Mouse (Mus musculus) heart, postnatal 0 days (tissue): ENCODE data around the gene Bhmt2. TPM values are rescaled to one million over a fixed set of nuclear protein-coding genes. Genes with fewer than 3 reads are reported as not detected.

Experiments
- ATAC-seq: fragments of 200-750 bp; cut with Nextera tagmentation; 2 replicates; pipeline ENCODE4 v1.8.0; 2017; ENCODE audit warnings: low read depth, moderate number of reproducible peaks, moderate library complexity; ENCODE audit not compliant: insufficient read depth
- DNase-seq: peaks from one replicate; pipeline ENCODE4 v3.0.0-alpha.2; 2016; ENCODE audit warnings: low spot score
- H3K27ac ChIP-seq: fragments of 300-500 bp; sonication (generic); 2 replicates; pipeline ENCODE4 v1.5.1; 2014; ENCODE audit warnings: low read depth, mild to moderate bottlenecking
- H3K27me3 ChIP-seq: fragments of 300-500 bp; sonication (generic); 2 replicates; pipeline ENCODE4 v1.6.1; 2014; ENCODE audit warnings: low read length, mixed read lengths; ENCODE audit not compliant: control insufficient read depth, insufficient read depth
- H3K36me3 ChIP-seq: fragments of 300-500 bp; sonication (generic); replicated peaks from 2 replicates; pipeline ENCODE4 v1.6.1; 2014; ENCODE audit warnings: low read length, mixed read lengths; ENCODE audit not compliant: control insufficient read depth, insufficient read depth
- H3K4me1 ChIP-seq: fragments of 300-500 bp; sonication (generic); 2 replicates; pipeline ENCODE4 v1.6.1; 2014; ENCODE audit warnings: antibody characterized with exemption; ENCODE audit not compliant: control insufficient read depth, insufficient read depth
- H3K4me2 ChIP-seq: fragments of 300-500 bp; sonication (generic); 2 replicates; pipeline ENCODE4 v1.6.1; 2014; ENCODE audit warnings: low read depth, mild to moderate bottlenecking, low read length, moderate library complexity
- H3K4me3 ChIP-seq: fragments of 300-500 bp; sonication (generic); 2 replicates; pipeline ENCODE4 v1.5.1; 2014; ENCODE audit warnings: low read depth, low read length
- H3K9ac ChIP-seq: fragments of 300-500 bp; sonication (generic); replicated peaks from 2 replicates; pipeline ENCODE4 v1.6.1; 2014; ENCODE audit warnings: low read depth, low read length, mixed read lengths
- H3K9me3 ChIP-seq: fragments of 300-500 bp; sonication (generic); replicated peaks from 2 replicates; pipeline ENCODE4 v1.6.1; 2016; ENCODE audit warnings: low read length; ENCODE audit not compliant: control insufficient read depth
- CTCF ChIP-seq: IDR thresholded peaks from 2 replicates; pipeline ENCODE4 v1.5.1; 2016; ENCODE audit warnings: antibody characterized with exemption, control low read depth, low read depth
- EP300 ChIP-seq: IDR thresholded peaks from 2 replicates; pipeline ENCODE4 v1.6.1; 2016; ENCODE audit warnings: antibody characterized with exemption, low read depth
- WGBS: fragments of 180-500 bp; shearing (Covaris S2); extraction: QIAGEN DNeasy Blood & Tissue Kit; methylation state at CpG from one replicate; pipeline ENCODE4 v1.1.7; 2014; 5-methylcytosine and 5-hydroxymethylcytosine counted together
- polyA plus RNA-seq: library from polyadenylated mRNA; unstranded; fragments of >200 nt; fragmentation: Nextera tagmentation; extraction: Ambion mirVana; gene quantifications from 2 replicates; pipeline ENCODE4 v1.2.1, GENCODE M21; 2015
- total RNA-seq: library from RNA; depleted of rRNA; stranded (reverse); fragments of >200 nt; gene quantifications from 2 replicates; pipeline ENCODE4 v1.2.3, GENCODE M21; 2014; ENCODE audit warnings: low replicate concordance

Gene Bhmt2
- total and polyA plus RNA-seq, 2 experiments from 2014 or later: not detected

GRCm38 (mm10) chr13:93639636-93640035, 34.5 kb downstream of the Bhmt2 start:
- Histone ChIP-seq H3K4me3 (no peak overlapping the region), H3K27ac (no peak overlapping the region), H3K36me3 (no peaks in the 10 kb centered on the region), H3K4me1 (no peaks in the 10 kb centered on the region), H3K9ac (no peak overlapping the region), H3K9me3 (no peaks in the 10 kb centered on the region), H3K27me3 (no peaks in the 10 kb centered on the region), H3K4me2 (no peak overlapping the region)
- WGBS: 52% methylated on average over 4 of the region's 4 CpGs
- TF ChIP-seq CTCF (no peak), EP300 (no peak)
- ATAC-seq (no peak), DNase-seq (no peak)

DNA sequence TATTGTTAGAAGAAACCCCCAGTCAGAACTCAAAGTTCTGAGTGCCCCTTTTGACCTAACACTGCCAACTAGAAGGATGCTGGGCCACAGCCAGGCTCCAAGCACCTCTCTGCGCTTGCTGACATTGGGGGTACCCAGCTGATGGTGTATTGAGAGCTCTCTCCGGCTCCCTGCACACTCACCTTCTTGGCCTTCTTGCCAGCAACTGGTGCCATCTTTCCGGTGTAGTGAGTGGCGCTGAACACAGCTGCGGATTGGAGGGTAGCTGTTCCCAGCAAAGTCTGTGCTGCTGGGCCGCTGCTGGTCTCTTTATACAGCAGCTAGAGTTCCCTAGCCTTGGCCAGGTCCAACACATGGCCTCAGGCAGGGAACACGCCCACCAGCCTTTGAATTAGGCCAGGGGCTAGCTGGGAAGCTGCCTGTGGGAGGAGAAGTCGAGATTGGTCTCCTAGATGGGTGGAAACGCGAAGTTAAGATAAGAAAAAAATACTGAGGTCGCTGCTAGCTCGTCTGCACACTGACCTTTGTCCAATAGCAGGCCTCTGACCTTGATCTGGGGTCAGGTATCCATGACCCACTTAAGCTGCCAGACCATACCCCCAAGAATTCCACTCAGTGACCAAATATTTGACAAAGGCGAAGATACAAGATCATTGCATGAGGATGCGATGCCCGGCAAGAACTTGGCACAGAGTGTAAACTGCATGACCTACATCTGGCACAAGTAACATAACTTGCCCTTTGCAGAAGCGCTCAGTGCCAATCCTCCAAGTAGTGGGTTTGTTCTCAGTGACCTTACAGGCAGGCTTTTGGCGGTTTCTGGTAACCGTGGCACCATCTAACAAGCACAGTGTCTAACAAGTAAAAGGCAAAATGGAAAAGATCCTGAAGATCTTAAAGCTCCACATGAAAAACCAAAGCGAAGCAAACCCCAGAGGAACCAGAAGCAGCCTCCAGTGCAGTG, 36.5 kb downstream of the Bhmt2 start, which contains the start of gene Bhmt:
Gene Bhmt (minus strand): TSS at position 680 of the 964 bp plus-strand sequence.
- ATAC-seq (no peak), DNase-seq (no peak)
- TF ChIP-seq EP300: no peak
- no peak for TF ChIP-seq CTCF
- no peaks in the 10 kb centered on the region for H3K4me1 ChIP-seq
- WGBS: 66% methylated on average over 19 of the region's 19 CpGs
- H3K36me3 ChIP-seq: no peaks in the 10 kb centered on the region
- H3K9me3 ChIP-seq: no peaks in the 10 kb centered on the region
- H3K27me3 ChIP-seq: no peaks in the 10 kb centered on the region
- no peak within 1 kb of the TSS for H3K4me2 ChIP-seq
- no peak within 1 kb of the TSS for H3K4me3 ChIP-seq
- no peak within 1 kb of the TSS for H3K27ac ChIP-seq
- H3K9ac ChIP-seq: no peak within 1 kb of the TSS

DNA sequence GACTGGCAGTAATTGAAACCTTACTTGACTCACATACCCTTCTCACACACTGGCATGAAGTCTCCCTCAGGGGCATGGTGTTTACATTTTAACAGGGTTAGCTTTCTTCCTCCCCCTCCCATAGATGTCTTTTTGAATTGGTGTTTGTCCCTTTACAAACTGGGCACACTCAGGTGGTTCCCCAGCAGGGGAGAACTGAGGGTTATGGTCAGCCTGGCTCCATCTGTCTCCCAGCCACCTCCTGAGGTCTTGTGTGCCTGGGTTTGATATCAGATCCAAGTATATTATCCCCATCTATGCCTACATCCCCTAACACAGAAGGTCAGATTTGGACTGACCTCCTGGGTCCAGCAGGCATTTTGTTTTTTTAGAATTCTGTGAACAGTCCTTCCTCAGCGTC, 37.5 kb downstream of the Bhmt2 start:
- ATAC-seq (no peak), DNase-seq (no peak)
- Histone ChIP-seq H3K36me3 (no peaks in the 10 kb centered on the region), H3K4me2 (no peak overlapping the region), H3K4me1 (no peaks in the 10 kb centered on the region), H3K27me3 (no peaks in the 10 kb centered on the region), H3K27ac (no peak overlapping the region), H3K4me3 (no peak overlapping the region), H3K9me3 (no peaks in the 10 kb centered on the region), H3K9ac (no peak overlapping the region)
- TF ChIP-seq CTCF: no peak
- no peak for TF ChIP-seq EP300
- WGBS: 85% methylated on average over 1 of the region's 1 CpGs

- TF ChIP-seq EP300: no peak
- no peak for TF ChIP-seq CTCF
- Histone ChIP-seq H3K9me3 (no peaks in the 10 kb centered on the region), H3K27ac (no peak overlapping the region), H3K4me3 (no peak overlapping the region), H3K36me3 (no peaks in the 10 kb centered on the region), H3K4me1 (no peaks in the 10 kb centered on the region), H3K4me2 (no peak overlapping the region), H3K9ac (no peak overlapping the region), H3K27me3 (no peaks in the 10 kb centered on the region)
- ATAC-seq (no peak), DNase-seq (no peak)
- WGBS: 79% methylated on average over 5 of the region's 5 CpGs
These were observed 41.2 kb downstream of the Bhmt2 start for GRCm38 (mm10) chr13:93632927-93633326.

DNA sequence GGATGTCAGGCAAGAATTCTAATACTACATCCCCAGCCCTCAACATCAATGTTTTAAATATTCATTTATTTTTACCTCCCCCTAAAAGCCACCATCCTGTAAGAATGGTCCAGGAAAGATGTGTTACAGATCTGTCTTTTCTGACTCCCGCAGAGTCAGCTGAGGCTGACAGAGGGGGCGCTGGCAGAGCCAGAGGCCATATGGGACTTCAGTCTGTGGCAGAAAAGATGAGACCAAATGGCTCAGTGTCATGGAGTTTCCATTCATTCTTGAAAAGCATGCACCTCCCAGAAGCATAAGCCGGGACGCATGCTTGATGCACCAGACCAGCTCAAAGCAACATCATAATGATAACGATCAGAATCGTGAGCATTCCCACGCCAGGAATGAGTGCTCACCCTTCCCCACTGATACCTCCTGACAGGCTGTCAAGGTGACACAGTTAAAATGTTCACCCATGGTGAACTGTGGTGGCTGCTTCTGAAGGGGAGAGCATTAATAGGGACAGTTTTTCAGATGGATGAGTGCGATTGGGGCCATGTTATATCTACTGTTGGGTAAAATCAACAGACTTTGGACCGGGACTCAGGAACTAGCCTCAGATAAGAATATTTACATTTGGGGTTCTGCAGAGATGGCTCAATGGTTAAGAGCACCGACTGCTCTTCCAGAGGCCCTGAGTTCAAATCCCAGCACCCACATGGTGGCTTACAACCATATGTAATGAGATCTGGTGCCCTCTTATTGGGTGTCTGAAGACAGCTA, 43.0 kb downstream of the Bhmt2 start:
- no peaks in the 10 kb centered on the region for H3K9me3 ChIP-seq
- no peak overlapping the region for H3K4me2 ChIP-seq
- no peak overlapping the region for H3K27ac ChIP-seq
- H3K36me3 ChIP-seq: no peaks in the 10 kb centered on the region
- DNase-seq: no peak
- H3K4me1 ChIP-seq: no peaks in the 10 kb centered on the region
- no peak for ATAC-seq
- 78% methylated on average over 10 of the region's 10 CpGs for WGBS
- H3K27me3 ChIP-seq: no peaks in the 10 kb centered on the region
- no peak overlapping the region for H3K4me3 ChIP-seq
- TF ChIP-seq CTCF (no peak), EP300 (no peak)
- no peak overlapping the region for H3K9ac ChIP-seq
